Mouse (Mus musculus): ENCODE results near the gene Zfp658. TPM values are rescaled to one million over a fixed set of nuclear protein-coding genes. Genes with fewer than 3 reads are reported as not detected.

Gene Zfp658
- 2.3 TPM for polyA plus RNA-seq (2017; shearing (Covaris generic))

DNA sequence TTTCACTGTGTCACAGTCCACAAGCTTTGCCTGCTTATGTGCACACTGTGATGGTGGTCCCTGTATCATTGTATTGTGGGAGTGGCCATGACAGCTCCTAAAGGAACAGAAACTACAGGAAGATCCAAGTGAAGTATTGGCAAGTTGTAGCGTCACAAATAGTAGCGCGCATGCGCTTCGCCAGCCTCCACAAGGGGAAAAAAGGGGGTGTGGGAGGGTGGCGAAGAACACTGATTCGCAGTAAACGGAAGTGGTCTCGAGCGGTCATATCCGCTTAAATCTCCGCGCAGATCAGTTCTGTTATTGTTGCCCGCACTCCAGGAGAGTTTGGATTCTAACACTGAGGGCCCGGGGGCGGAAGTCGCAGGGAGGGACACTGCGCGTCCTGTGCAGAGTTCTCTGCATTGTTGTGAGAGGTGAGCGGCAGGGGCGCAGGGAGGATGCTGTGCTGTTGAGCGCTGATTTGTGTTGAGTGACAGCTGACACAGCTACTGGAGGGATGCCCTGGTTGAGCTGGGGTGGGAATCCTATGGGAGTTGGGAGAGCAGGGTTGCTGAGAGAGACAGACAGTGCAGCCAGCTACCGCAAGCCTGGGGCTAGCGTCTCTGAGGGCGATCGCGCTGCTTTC, at the start of gene Zfp658:
TSS of gene Zfp658 (plus strand) at position 251 of the 628 bp plus-strand sequence.

GRCm38 (mm10) chr7:43544225-43544977, 17.7 kb upstream of the Zfp658 start, which contains the start of gene Cd33:
Cd33 (minus strand) TSS chr7:43544428.

GRCm38 (mm10) chr7:43579440-43580171, 17.6 kb downstream of the Zfp658 start, which contains the start of gene Zfp719:
Zfp719 (plus strand) TSS chr7:43579610.

DNA sequence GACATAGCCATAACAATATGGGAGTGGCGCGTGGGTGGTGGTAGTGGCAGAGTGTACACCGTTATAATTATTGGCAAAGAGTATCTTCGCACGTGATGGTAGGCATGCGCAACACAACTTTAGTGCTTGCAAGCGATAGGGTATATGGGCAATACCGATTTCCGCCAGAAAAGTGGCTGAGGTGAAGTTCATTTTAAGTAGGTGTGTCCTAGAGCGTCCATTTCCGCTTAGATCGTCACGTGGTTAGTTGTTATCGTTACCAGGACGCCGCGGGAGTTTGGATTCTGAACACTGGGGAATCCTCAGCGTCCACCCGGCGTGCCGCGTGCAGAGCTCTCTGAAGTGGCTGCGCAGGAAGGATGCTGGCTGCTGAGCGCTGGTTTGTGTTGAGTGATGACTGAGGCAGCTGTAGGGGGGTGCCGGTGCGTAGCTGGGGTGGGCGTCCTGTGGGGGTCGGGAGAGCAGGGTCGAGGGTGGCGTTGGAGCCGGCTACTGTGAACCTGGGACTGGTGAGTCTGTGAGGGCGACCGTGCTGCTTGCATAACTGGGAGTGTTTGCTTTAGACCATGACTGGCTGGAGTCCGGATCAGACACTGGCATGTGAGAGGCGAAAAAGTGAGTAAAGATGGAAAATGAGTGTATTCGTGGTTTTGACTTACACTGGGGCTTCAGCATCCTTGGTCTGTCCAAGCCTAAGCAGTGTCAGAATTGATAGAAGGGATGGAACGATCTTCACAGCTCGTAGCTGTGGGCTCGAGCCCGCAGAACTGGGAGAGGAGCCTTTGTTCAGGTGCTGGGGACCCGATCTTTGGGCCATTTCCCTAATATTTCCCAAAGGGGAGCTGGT, 45.1 kb downstream of the Zfp658 start, which contains the start of gene Zfp819:
TSS of gene Zfp819 (plus strand) at position 274 of the 847 bp plus-strand sequence.

Other genes starting within 250 kb of the Zfp658 start
- gene Zfp715, start 249.0 kb upstream of the Zfp658 start, polyA plus RNA-seq (2017; shearing (Covaris generic)): 19.0 TPM
- gene Siglecf, start 210.9 kb upstream of the Zfp658 start, polyA plus RNA-seq (2017; shearing (Covaris generic)): not detected
- gene Siglecg, start 154.1 kb upstream of the Zfp658 start, polyA plus RNA-seq (2017; shearing (Covaris generic)): not detected
- gene Lim2, start 134.6 kb upstream of the Zfp658 start, polyA plus RNA-seq (2017; shearing (Covaris generic)): not detected
- gene Nkg7, start 125.2 kb upstream of the Zfp658 start, polyA plus RNA-seq (2017; shearing (Covaris generic)): 634 TPM
- gene Cldnd2, start 121.5 kb upstream of the Zfp658 start, polyA plus RNA-seq (2017; shearing (Covaris generic)): not detected
- 73.5 TPM for gene Etfb, start 118.2 kb upstream of the Zfp658 start, polyA plus RNA-seq (2017; shearing (Covaris generic))
- 0.50 TPM for gene Gm45233, start 118.1 kb upstream of the Zfp658 start, polyA plus RNA-seq (2017; shearing (Covaris generic))
- 3.8 TPM for gene Vsig10l, start 99.1 kb upstream of the Zfp658 start, polyA plus RNA-seq (2017; shearing (Covaris generic))
- not detected for gene Iglon5, start 72.2 kb upstream of the Zfp658 start, polyA plus RNA-seq (2017; shearing (Covaris generic))
- not detected for gene 4931406B18Rik, start 56.3 kb upstream of the Zfp658 start, polyA plus RNA-seq (2017; shearing (Covaris generic))
- gene Cd33, start 17.8 kb upstream of the Zfp658 start, polyA plus RNA-seq (2017; shearing (Covaris generic)): not detected
- gene Zfp719, start 17.4 kb downstream of the Zfp658 start, polyA plus RNA-seq (2017; shearing (Covaris generic)): 4.0 TPM
- not detected for gene Zfp819, start 44.9 kb downstream of the Zfp658 start, polyA plus RNA-seq (2017; shearing (Covaris generic))
- not detected for gene Ceacam18, start 72.5 kb downstream of the Zfp658 start, polyA plus RNA-seq (2017; shearing (Covaris generic))
- gene Siglece, start 97.9 kb downstream of the Zfp658 start, polyA plus RNA-seq (2017; shearing (Covaris generic)): 0.34 TPM
- gene Ctu1, start 109.8 kb downstream of the Zfp658 start, polyA plus RNA-seq (2017; shearing (Covaris generic)): 4.2 TPM
- gene Klk14, start 128.2 kb downstream of the Zfp658 start, polyA plus RNA-seq (2017; shearing (Covaris generic)): not detected
- gene Klk13, start 150.3 kb downstream of the Zfp658 start, polyA plus RNA-seq (2017; shearing (Covaris generic)): not detected
- gene Klk12, start 206.6 kb downstream of the Zfp658 start, polyA plus RNA-seq (2017; shearing (Covaris generic)): not detected
- gene Klk11, start 212.3 kb downstream of the Zfp658 start, polyA plus RNA-seq (2017; shearing (Covaris generic)): not detected
- gene Klk10, start 218.8 kb downstream of the Zfp658 start, polyA plus RNA-seq (2017; shearing (Covaris generic)): not detected
- gene Klk9, start 229.6 kb downstream of the Zfp658 start, polyA plus RNA-seq (2017; shearing (Covaris generic)): not detected
- 48.5 TPM for gene Klk8, start 235.3 kb downstream of the Zfp658 start, polyA plus RNA-seq (2017; shearing (Covaris generic))
- not detected for gene Klk7, start 249.0 kb downstream of the Zfp658 start, polyA plus RNA-seq (2017; shearing (Covaris generic))